Mouse (Mus musculus) limb, embryonic 14.5 days (tissue): ENCODE results near the gene Prdm16. TPM values are rescaled to one million over a fixed set of nuclear protein-coding genes. Genes with fewer than 3 reads are reported as not detected.

Source experiments
- ATAC-seq: fragments of 200-750 bp; cut with Nextera tagmentation; 2 replicates; pipeline ENCODE4 v1.8.0; 2017; ENCODE audit warnings: low read depth, moderate number of reproducible peaks, moderate TSS enrichment; ENCODE audit not compliant: low FRiP score
- DNase-seq: peaks from one replicate; pipeline ENCODE4 v3.0.0-alpha.2; 2015; ENCODE audit warnings: low spot score
- H3K27ac ChIP-seq: fragments of 300-500 bp; sonication (generic); replicated peaks from 2 replicates; pipeline ENCODE4 v1.5.1; 2014; ENCODE audit warnings: low read depth, mild to moderate bottlenecking, low read length, moderate library complexity, mixed read lengths
- H3K27me3 ChIP-seq: fragments of 300-500 bp; sonication (generic); 2 replicates; pipeline ENCODE4 v1.6.1; 2014; ENCODE audit warnings: low read length, mixed read lengths; ENCODE audit not compliant: control insufficient read depth, insufficient read depth
- H3K36me3 ChIP-seq: fragments of 300-500 bp; sonication (generic); 2 replicates; pipeline ENCODE4 v1.6.1; 2014; ENCODE audit warnings: mild to moderate bottlenecking, low read length, moderate library complexity, mixed read lengths; ENCODE audit not compliant: control insufficient read depth, insufficient read depth
- H3K4me1 ChIP-seq: fragments of 300-500 bp; sonication (generic); 2 replicates; pipeline ENCODE4 v1.6.1; 2014; ENCODE audit warnings: antibody characterized with exemption, low read length, mixed read lengths; ENCODE audit not compliant: control insufficient read depth, insufficient read depth
- H3K4me2 ChIP-seq: fragments of 300-500 bp; sonication (generic); replicated peaks from 2 replicates; pipeline ENCODE4 v1.6.1; 2014; ENCODE audit warnings: low read depth, mild to moderate bottlenecking, low read length, moderate library complexity; ENCODE audit not compliant: severe bottlenecking
- H3K4me3 ChIP-seq: fragments of 300-500 bp; sonication (generic); replicated peaks from 2 replicates; pipeline ENCODE4 v1.5.1; 2014; ENCODE audit warnings: low read length
- H3K9ac ChIP-seq: fragments of 300-500 bp; sonication (generic); 2 replicates; pipeline ENCODE4 v1.6.1; 2014; ENCODE audit warnings: mild to moderate bottlenecking, low read depth, low read length, moderate library complexity; ENCODE audit not compliant: severe bottlenecking
- H3K9me3 ChIP-seq: fragments of 300-500 bp; sonication (generic); 2 replicates; pipeline ENCODE4 v1.6.1; 2016; ENCODE audit warnings: low read length; ENCODE audit not compliant: control insufficient read depth
- POLR2A ChIP-seq: fragments of 200-500 bp; IDR thresholded peaks from 2 replicates; pipeline ENCODE4 v1.8.0; 2012; ENCODE audit warnings: inconsistent platforms, mild to moderate bottlenecking, moderate library complexity, borderline replicate concordance; ENCODE audit not compliant: insufficient read depth, insufficient read length; ENCODE audit errors: extremely low read depth
- WGBS: fragments of 180-500 bp; shearing (Covaris S2); extraction: QIAGEN DNeasy Blood & Tissue Kit; methylation state at CpG from one replicate; pipeline ENCODE4 v1.1.7; 2014; 5-methylcytosine and 5-hydroxymethylcytosine counted together
- polyA plus RNA-seq, 2 experiments: library from polyadenylated mRNA; depleted of rRNA in 1 of 2; stranded (reverse) in 1 of 2; unstranded in 1 of 2; fragments of >200 nt; fragmentation: Nextera tagmentation in 1 of 2; extraction: Ambion mirVana in 1 of 2; gene quantifications; 2 replicates each; pipeline versions ENCODE4 v1.2.1 to v1.2.3; 2012 to 2014

Prdm16 gene
- polyA plus RNA-seq, 2 experiments = 11.7 to 25.6 TPM

DNA sequence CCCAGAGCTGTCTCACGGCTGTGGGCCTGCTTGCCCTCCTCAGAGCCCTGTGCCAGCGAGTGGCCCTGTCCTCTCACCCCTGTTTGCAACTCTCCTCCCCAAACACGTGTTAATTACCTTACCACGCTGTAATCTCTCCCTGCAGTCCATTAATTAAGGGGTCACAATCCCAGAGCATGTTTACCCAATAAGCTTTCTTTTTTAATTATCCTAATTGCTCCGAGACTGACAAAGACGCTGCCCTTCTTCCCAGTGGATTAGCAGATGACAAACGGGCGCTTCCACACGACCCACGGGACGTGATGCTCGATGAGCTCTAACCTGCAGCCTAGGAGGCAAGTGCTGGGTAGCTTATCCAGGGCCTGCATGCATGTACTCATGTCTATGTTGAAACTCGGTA is 176.7 kb downstream of the Prdm16 start:
- WGBS = 44% methylated on average over 13 of the region's 13 CpGs
- H3K4me2 ChIP-seq = no peak overlapping the region
- no peak for DNase-seq
- no peaks in the 10 kb centered on the region for H3K27me3 ChIP-seq
- H3K9me3 ChIP-seq = no peaks in the 10 kb centered on the region
- no peak overlapping the region for H3K9ac ChIP-seq
- no peak for TF ChIP-seq POLR2A
- no peaks in the 10 kb centered on the region for H3K36me3 ChIP-seq
- H3K27ac ChIP-seq = no peak overlapping the region
- no peak overlapping the region for H3K4me3 ChIP-seq
- ATAC-seq = no peak
- H3K4me1 ChIP-seq = 0 out of 2 replicates have a peak, but pooled peaks cover 2% of the 10 kb centered on the region

DNA sequence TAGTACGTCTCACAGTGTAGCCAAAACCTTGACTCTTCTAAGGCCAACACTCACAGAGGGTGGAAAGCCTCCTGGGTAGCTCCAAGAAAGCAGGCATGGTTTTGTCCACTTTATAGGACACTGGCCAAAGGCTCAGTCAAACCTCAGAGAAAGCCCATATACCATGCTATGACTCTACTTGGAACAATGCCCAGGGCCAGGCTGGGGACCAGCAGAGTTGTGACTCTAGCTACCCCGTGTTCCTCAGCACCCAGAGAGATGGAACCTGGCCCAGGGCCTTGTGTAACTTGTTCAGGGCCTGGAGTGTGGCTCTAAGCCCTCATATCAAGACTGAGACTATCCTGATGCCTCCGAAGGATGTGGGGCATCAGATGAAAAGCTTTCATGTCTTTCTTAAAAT is 178.9 kb downstream of the Prdm16 start:
- no peak overlapping the region for H3K27ac ChIP-seq
- H3K9ac ChIP-seq = no peak overlapping the region
- H3K4me1 ChIP-seq = 0 out of 2 replicates have a peak, but pooled peaks cover 2% of the 10 kb centered on the region
- no peak overlapping the region for H3K4me3 ChIP-seq
- H3K36me3 ChIP-seq = no peaks in the 10 kb centered on the region
- no peak overlapping the region for H3K4me2 ChIP-seq
- no peaks in the 10 kb centered on the region for H3K9me3 ChIP-seq
- 79% methylated on average over 3 of the region's 3 CpGs for WGBS
- no peak for TF ChIP-seq POLR2A
- H3K27me3 ChIP-seq = no peaks in the 10 kb centered on the region
- no peak for ATAC-seq
- no peak for DNase-seq

DNA sequence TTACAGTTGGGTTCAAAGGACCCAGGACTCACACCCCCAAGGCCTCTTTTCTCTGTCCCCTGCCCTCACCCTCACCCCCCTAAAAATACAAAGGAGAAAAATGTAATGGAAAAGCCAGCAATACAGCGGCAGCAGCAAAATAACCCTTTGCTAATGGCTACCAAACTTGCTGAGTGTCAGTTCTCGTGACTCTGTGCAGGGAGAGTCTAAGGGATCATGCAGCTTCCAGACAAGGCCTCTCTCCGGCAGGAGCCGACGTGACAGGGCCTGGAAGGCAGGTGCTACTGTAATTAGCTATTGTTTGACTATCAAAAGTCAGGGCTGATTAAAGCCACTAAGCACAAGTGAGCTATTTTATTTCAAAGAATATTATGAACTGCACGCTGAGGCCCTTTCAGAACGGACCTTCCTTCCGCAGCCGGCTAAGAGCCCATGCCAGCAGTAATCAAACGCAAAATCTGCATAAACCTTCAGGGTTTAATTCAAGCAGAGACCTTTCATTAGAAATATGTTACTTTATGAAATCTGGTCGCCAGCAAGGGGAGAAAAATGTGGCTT is 180.3 kb downstream of the Prdm16 start:
- WGBS = 40% methylated on average over 11 of the region's 11 CpGs
- ATAC-seq (no peak), DNase-seq (no peak)
- TF ChIP-seq POLR2A = no peak
- Histone ChIP-seq H3K9me3 (no peaks in the 10 kb centered on the region), H3K27me3 (no peaks in the 10 kb centered on the region), H3K27ac (no peak overlapping the region), H3K9ac (no peak overlapping the region), H3K4me2 (no peak overlapping the region), H3K4me1 (peaks cover 7% of the 10 kb centered on the region), H3K36me3 (no peaks in the 10 kb centered on the region), H3K4me3 (no peak overlapping the region)

DNA sequence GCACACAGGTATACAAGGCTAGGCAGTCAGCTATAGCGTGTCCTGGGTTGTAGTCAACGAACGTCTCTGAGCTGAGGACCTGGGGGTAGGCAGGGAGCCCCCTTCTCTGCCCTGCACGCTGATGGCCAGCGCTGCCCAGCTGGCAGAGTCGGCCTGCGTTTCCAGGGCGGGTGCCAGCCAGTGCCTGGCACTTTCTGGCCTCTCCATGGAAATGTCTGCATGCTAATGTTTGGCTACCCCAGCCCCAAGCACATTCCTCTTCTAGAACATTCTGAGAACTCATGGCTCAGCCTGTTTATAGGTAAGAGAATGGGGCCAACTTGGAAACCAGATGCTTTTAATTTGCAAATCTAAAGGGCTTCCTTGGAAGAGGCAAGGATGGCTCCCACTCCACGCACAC is 186.2 kb downstream of the Prdm16 start:
- DNase-seq = no peak
- 80% methylated on average over 9 of the region's 9 CpGs for WGBS
- Histone ChIP-seq H3K4me1 (peaks cover 21% of the 10 kb centered on the region), H3K36me3 (no peaks in the 10 kb centered on the region), H3K9me3 (no peaks in the 10 kb centered on the region), H3K4me2 (no peak overlapping the region), H3K27me3 (no peaks in the 10 kb centered on the region), H3K4me3 (no peak overlapping the region), H3K9ac (no peak overlapping the region), H3K27ac (no peak overlapping the region)
- ATAC-seq = no peak
- TF ChIP-seq POLR2A = no peak

DNA sequence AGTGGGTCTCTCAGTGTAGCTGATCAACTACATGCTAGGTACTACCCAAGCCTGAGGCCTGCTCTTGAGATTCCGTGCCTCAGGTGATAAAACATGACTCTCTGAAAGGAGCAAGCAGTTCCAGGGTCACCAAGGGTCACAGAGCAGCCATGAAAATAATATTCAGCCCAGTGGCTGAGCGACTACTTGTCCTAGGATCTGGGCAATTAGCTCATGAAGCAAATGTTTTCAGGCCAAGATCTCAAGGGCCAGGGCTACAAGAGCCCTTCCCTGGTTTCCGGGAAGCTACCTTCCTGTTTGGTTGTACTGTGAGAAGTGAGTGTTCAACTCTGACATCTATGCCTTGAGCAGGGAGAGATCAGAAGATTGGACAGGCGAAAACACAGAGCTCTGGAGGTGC is 186.6 kb downstream of the Prdm16 start:
- H3K4me1 ChIP-seq = peaks cover 21% of the 10 kb centered on the region
- no peak overlapping the region for H3K4me3 ChIP-seq
- H3K36me3 ChIP-seq = no peaks in the 10 kb centered on the region
- H3K27me3 ChIP-seq = no peaks in the 10 kb centered on the region
- H3K9me3 ChIP-seq = no peaks in the 10 kb centered on the region
- no peak overlapping the region for H3K4me2 ChIP-seq
- no peak overlapping the region for H3K27ac ChIP-seq
- DNase-seq = no peak
- no peak for TF ChIP-seq POLR2A
- no peak for ATAC-seq
- WGBS = 76% methylated on average over 4 of the region's 4 CpGs
- no peak overlapping the region for H3K9ac ChIP-seq
